ENCODE assay signal across 27 mouse cellular contexts in genomic region chr13:114832761-114833160, GRCm38 (mm10). TPM values are rescaled to one million over a fixed set of nuclear protein-coding genes. Genes with fewer than 3 reads are reported as not detected.
DNase-seq lines count a peak whose midpoint lies in the region; ATAC-seq lines count a peak whose summit lies in the region.
"Had no signal": no experiment of that assay in that cellular context is flagged by ENCODE, and none has a peak within 500 bp of the region (broad histone marks: within the 10 kb centered on the region; RNA-seq: fewer than 3 reads in every experiment).

No protein-coding gene starts in this region.

- no peak overlapping the region for H3K9ac ChIP-seq in lung, embryonic 16.5 days (ENCODE audit: low read length)
- H3K9ac ChIP-seq in midbrain, embryonic 11.5 days (ENCODE audit: low read length): no peak overlapping the region
- H3K9ac ChIP-seq: embryonic facial prominence, embryonic 15.5 days; forebrain, embryonic 12.5 days; hindbrain, embryonic 14.5 days; limb, embryonic 13.5 days; midbrain, embryonic 15.5 days had no signal

- no peak for ATAC-seq in lung, embryonic 16.5 days (ENCODE audit: low read depth)
- ATAC-seq in activated CD4-positive, CD25-positive, alpha-beta regulatory T cell, adult 4 months: peak; percentile 33
- no peak for ATAC-seq in midbrain, embryonic 11.5 days (ENCODE audit: low FRiP score)
- ATAC-seq: midbrain, embryonic 15.5 days had no signal

- 53% methylated on average over 5 of the region's 5 CpGs for WGBS in lung, embryonic 16.5 days
- 76% methylated on average over 5 of the region's 5 CpGs for WGBS in midbrain, embryonic 11.5 days

- no peak overlapping the region for H3K4me3 ChIP-seq in lung, embryonic 16.5 days (ENCODE audit: low read length)
- no peak overlapping the region for H3K4me3 ChIP-seq in midbrain, embryonic 11.5 days (ENCODE audit: low read depth, low read length)
- H3K4me3 ChIP-seq: embryonic facial prominence, embryonic 10.5 days; embryonic facial prominence, embryonic 15.5 days; forebrain, embryonic 12.5 days; layer of hippocampus, adult 2 months; limb, embryonic 13.5 days; midbrain, embryonic 15.5 days had no signal

- no peaks in the 10 kb centered on the region for H3K9me3 ChIP-seq in lung, embryonic 16.5 days (ENCODE audit: control insufficient read depth, low read length)
- no peaks in the 10 kb centered on the region for H3K9me3 ChIP-seq in midbrain, embryonic 11.5 days (ENCODE audit: control insufficient read depth, low read length)
- H3K9me3 ChIP-seq: embryonic facial prominence, embryonic 10.5 days; embryonic facial prominence, embryonic 15.5 days; forebrain, embryonic 12.5 days; limb, embryonic 13.5 days; midbrain, embryonic 15.5 days had no signal

- peaks cover 12% of the 10 kb centered on the region for H3K36me3 ChIP-seq in lung, embryonic 16.5 days (ENCODE audit: control insufficient read depth, insufficient read depth, low read length)
- no peaks in the 10 kb centered on the region for H3K36me3 ChIP-seq in midbrain, embryonic 11.5 days (ENCODE audit: control insufficient read depth, insufficient read depth, low read length)

- DNase-seq in lung, postnatal 25 days (ENCODE audit: low spot score): no peak
- peak; percentile 42 for DNase-seq in CD4-positive, CD25-positive, alpha-beta regulatory T cell, adult 2 months (ENCODE audit: low read depth, low spot score)
- no peak for DNase-seq in midbrain, embryonic 11.5 days (ENCODE audit: low spot score, missing footprints)
- no peak for DNase-seq in cerebellum, postnatal 4 days (ENCODE audit: low spot score in 2 of 2)
- DNase-seq: adrenal gland, adult 2 months; adrenal gland, postnatal 36 days; cerebellum, adult 2 months; cerebellum, postnatal 14 days; gastrocnemius, postnatal 25 days; heart, adult 11 months; heart, postnatal 4 days; kidney, adult 2 months; kidney, postnatal 36 days; spleen, adult 18-20 months; thymus, postnatal 4 days had no signal

- no peak overlapping the region for H3K4me2 ChIP-seq in lung, embryonic 16.5 days (ENCODE audit: low read depth, low read length)
- H3K4me2 ChIP-seq in midbrain, embryonic 11.5 days: no peak overlapping the region
- H3K4me2 ChIP-seq: embryonic facial prominence, embryonic 15.5 days; forebrain, embryonic 12.5 days; heart, embryonic 11.5 days; hindbrain, embryonic 14.5 days; limb, embryonic 13.5 days; liver, embryonic 11.5 days; midbrain, embryonic 15.5 days had no signal

- H3K27ac ChIP-seq in lung, embryonic 16.5 days (ENCODE audit: low read length): peak overlapping the region; percentile 59
- H3K27ac ChIP-seq in midbrain, embryonic 11.5 days (ENCODE audit: low read depth, low read length): no peak overlapping the region
- H3K27ac ChIP-seq: embryonic facial prominence, embryonic 10.5 days; embryonic facial prominence, embryonic 15.5 days; forebrain, embryonic 12.5 days; hindbrain, embryonic 14.5 days; layer of hippocampus, adult 2 months; limb, embryonic 13.5 days; macrophage; midbrain, embryonic 15.5 days had no signal

- H3K27me3 ChIP-seq in lung, embryonic 16.5 days (ENCODE audit: control insufficient read depth, insufficient read depth, low read depth, low read length): no peaks in the 10 kb centered on the region
- H3K27me3 ChIP-seq in midbrain, embryonic 11.5 days (ENCODE audit: control insufficient read depth, insufficient read depth, low read length): no peaks in the 10 kb centered on the region
- H3K27me3 ChIP-seq: embryonic facial prominence, embryonic 15.5 days; forebrain, embryonic 12.5 days; limb, embryonic 13.5 days; midbrain, embryonic 15.5 days had no signal

- peaks cover 8% of the 10 kb centered on the region for H3K4me1 ChIP-seq in lung, embryonic 16.5 days (replicated peaks; ENCODE audit: control insufficient read depth, insufficient read depth, low read length)
- no peaks in the 10 kb centered on the region for H3K4me1 ChIP-seq in midbrain, embryonic 11.5 days (ENCODE audit: control insufficient read depth, insufficient read depth, low read length)
- H3K4me1 ChIP-seq: embryonic facial prominence, embryonic 10.5 days; embryonic facial prominence, embryonic 15.5 days; forebrain, embryonic 12.5 days; limb, embryonic 13.5 days; midbrain, embryonic 15.5 days had no signal

RNA-seq across cellular contexts. Expression of gene Mocs2, which starts 14.7 kb away (rescaled TPM):
- 83.9 and 98.1 TPM in 2 replicates for polyA plus RNA-seq in lung, embryonic 16.5 days (2015; fragmentation: Nextera tagmentation; extraction: Ambion mirVana)
- polyA plus RNA-seq in activated CD4-positive, CD25-positive, alpha-beta regulatory T cell, adult 4 months (2017; shearing (Covaris generic)): 10 to 100 TPM; 46.8 to 50.3 TPM
- polyA plus RNA-seq in midbrain, embryonic 11.5 days (2014; fragmentation: Nextera tagmentation; extraction: Ambion mirVana): 85.1 and 85.3 TPM in 2 replicates
